Mouse (Mus musculus) Muller cell, postnatal 12 days (primary cell): ENCODE measurements around the gene Mcoln2.
A peak's percentile ranks its signal among the peaks of the same experiment; 100 is the strongest.

Source experiments
- DNase-seq: peaks from one replicate; pipeline ENCODE4 v3.0.0-alpha.2; 2015; ENCODE audit errors: inconsistent ontology term

Gene Mcoln2

GRCm38 (mm10) chr3:146149156-146150057 is at the start of gene Mcoln2:
Gene Mcoln2 (plus strand): TSS chr3:146149833.
- peak; percentile 9 for DNase-seq

GRCm38 (mm10) chr3:146099925-146100324 is 49.7 kb upstream of the Mcoln2 start:
- no peak for DNase-seq

- no peak for DNase-seq
Measured at GRCm38 (mm10) chr3:146102049-146102448, 47.6 kb upstream of the Mcoln2 start.

- DNase-seq, result peak; percentile 71
Measured at GRCm38 (mm10) chr3:146107116-146107849, 42.4 kb upstream of the Mcoln2 start.

GRCm38 (mm10) chr3:146107921-146108571 is 41.6 kb upstream of the Mcoln2 start, which contains the start of gene Wdr63:
Gene Wdr63 (minus strand): TSS chr3:146108130.
- peak; percentile 84 for DNase-seq

- DNase-seq, result no peak
Measured at GRCm38 (mm10) chr3:146108945-146109344, 40.7 kb upstream of the Mcoln2 start.

GRCm38 (mm10) chr3:146110358-146110757 is 39.3 kb upstream of the Mcoln2 start:
- peak; percentile 78 for DNase-seq

GRCm38 (mm10) chr3:146110916-146111315 is 38.7 kb upstream of the Mcoln2 start:
- DNase-seq, result peak; percentile 11

- no peak for DNase-seq
Measured at GRCm38 (mm10) chr3:146117258-146117996, 32.2 kb upstream of the Mcoln2 start, which contains the start of gene Mcoln3. Gene Mcoln3 (plus strand): TSS chr3:146117450.

GRCm38 (mm10) chr3:146117997-146118457 is 31.6 kb upstream of the Mcoln2 start:
- DNase-seq, result no peak

GRCm38 (mm10) chr3:146121310-146122124 is 28.1 kb upstream of the Mcoln2 start:
- DNase-seq, result peak; percentile 14

GRCm38 (mm10) chr3:146122125-146122420 is 27.6 kb upstream of the Mcoln2 start:
- no peak for DNase-seq

GRCm38 (mm10) chr3:146122807-146123463 is 26.7 kb upstream of the Mcoln2 start:
- DNase-seq, result no peak

GRCm38 (mm10) chr3:146123464-146123825 is 26.2 kb upstream of the Mcoln2 start:
- no peak for DNase-seq

GRCm38 (mm10) chr3:146127205-146127604 is 22.4 kb upstream of the Mcoln2 start:
- no peak for DNase-seq

GRCm38 (mm10) chr3:146134834-146135233 is 14.8 kb upstream of the Mcoln2 start:
- DNase-seq, result no peak

GRCm38 (mm10) chr3:146135417-146135816 is 14.2 kb upstream of the Mcoln2 start:
- no peak for DNase-seq

- no peak for DNase-seq
Measured at GRCm38 (mm10) chr3:146136422-146136821, 13.2 kb upstream of the Mcoln2 start.

- DNase-seq, result no peak
Measured at GRCm38 (mm10) chr3:146140276-146140675, 9.4 kb upstream of the Mcoln2 start.

GRCm38 (mm10) chr3:146142523-146142922 is 7.1 kb upstream of the Mcoln2 start:
- no peak for DNase-seq
